Mouse (Mus musculus): Measurements from ENCODE around the gene Gm10717. TPM values are rescaled to one million over a fixed set of nuclear protein-coding genes. Genes with fewer than 3 reads are reported as not detected.
"Not testable (repeated sequence)": the region's sequence is repeated elsewhere in the genome, so short reads cannot be mapped to it uniquely, and the experiment has no call there.

Gm10717 gene
- total RNA-seq (2021) = 1 to 10 TPM in 1 of 2 experiments, under 1 TPM in 1; 0.57 to 1.8 TPM
- long read RNA-seq, experiment 1 = 0 reads
- long read RNA-seq, experiment 2 = 0 reads

DNA sequence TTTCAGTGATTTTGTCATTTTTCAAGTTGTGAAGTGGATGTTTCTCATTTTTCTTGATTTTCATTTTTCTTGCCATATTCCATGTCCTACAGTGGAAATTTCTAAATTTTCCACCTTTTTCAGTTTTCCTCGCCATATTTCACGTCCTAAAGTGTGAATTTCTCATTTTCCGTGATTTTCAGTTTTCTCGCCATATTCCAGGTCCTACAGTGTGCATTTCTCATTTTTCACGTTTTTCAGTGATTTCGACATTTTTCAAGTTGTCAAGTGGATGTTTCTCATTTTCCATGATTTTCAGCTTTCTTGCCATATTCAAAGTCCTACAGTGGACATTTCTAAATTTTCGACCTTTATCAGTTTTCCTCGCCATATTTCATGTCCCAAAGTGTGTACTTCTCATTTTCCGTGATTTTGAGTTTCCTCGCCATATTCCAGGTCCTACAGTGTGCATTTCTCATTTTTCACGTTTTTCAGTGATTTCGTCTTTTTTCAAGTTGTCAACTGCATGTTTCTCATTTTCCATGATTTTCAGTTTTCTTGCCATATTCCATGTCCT is at the start of gene Gm10717:
Gene Gm10717 (plus strand): TSS at position 506 of the 556 bp plus-strand sequence.
- DNase-seq = not testable (repeated sequence)

DNA sequence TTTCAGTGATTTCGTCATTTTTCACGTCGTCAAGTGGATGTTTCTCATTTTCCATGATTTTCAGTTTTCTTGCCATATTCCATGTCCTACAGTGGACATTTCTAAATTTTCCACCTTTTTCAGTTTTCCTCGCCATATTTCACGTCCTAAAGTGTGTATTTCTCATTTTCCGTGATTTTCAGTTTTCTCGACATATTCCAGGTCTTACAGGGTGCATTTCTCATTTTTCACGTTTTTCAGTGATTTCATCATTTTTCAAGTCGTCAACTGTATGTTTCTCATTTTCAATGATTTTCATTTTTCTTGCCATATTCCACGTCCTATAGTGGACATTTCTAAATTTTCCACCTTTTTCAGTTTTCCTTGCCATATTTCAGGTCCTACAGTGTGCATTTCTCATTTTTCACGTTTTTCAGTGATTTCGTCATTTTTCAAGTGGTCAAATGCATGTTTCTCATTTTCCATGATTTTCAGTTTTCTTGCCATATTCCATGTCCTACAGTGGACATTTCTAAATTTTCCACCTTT is 24.7 kb upstream of the Gm10717 start, which contains the start of gene Gm10722:
Gene Gm10722 (plus strand): TSS at position 478 of the 528 bp plus-strand sequence.
- not testable (repeated sequence) for DNase-seq

DNA sequence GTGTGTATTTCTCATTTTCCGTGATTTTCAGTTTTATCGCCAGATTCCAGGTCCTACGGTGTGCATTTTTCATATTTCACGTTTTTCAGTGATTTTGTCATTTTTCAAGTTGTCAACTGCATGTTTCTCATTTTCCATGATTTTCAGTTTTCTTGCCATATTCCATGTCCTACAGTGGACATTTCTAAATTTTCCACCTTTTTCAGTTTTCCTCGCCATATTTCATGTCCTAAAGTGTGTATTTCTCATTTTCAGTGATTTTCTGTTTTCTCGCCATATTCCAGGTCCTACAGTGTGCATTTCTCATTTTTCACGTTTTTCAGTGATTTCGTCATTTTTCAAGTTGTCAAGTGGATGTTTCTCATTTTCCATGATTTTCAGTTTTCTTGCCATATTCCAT is 24.2 kb upstream of the Gm10717 start:
- not testable (repeated sequence) for DNase-seq

- peak; percentile 100 for DNase-seq
Measured at GRCm38 (mm10) chr9:3001948-3002659, 23.1 kb upstream of the Gm10717 start.

GRCm38 (mm10) chr9:3002794-3003396 is 22.3 kb upstream of the Gm10717 start, which contains the start of gene Gm11168:
Gene Gm11168, plus strand, starts transcription at chr9:3003346.
- DNase-seq = peak; percentile 12

- DNase-seq = not testable (repeated sequence)
Measured at GRCm38 (mm10) chr9:3006179-3006578, 19.0 kb upstream of the Gm10717 start.

GRCm38 (mm10) chr9:3006636-3007035 is 18.6 kb upstream of the Gm10717 start:
- not testable (repeated sequence) for DNase-seq

DNA sequence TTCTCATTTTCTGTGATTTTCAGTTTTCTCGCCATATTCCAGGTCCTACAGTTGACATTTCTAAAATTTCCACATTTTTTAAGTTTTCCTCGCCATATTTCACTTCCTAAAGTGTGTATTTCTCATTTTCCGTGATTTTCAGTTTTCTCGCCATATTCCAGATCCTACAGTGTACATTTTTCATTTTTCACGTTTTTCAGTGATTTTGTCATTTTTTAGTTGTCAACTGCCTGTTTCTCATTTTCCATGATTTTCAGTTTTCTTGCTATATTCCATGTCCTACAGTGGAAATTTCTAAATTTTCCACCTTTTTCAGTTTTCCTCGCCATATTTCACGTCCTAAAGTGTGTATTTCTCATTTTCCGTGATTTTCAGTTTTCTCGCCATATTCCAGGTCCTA is 17.9 kb upstream of the Gm10717 start:
- DNase-seq = not testable (repeated sequence)

- not testable (repeated sequence) for DNase-seq
Measured at GRCm38 (mm10) chr9:3009331-3009730, 15.9 kb upstream of the Gm10717 start.

DNA sequence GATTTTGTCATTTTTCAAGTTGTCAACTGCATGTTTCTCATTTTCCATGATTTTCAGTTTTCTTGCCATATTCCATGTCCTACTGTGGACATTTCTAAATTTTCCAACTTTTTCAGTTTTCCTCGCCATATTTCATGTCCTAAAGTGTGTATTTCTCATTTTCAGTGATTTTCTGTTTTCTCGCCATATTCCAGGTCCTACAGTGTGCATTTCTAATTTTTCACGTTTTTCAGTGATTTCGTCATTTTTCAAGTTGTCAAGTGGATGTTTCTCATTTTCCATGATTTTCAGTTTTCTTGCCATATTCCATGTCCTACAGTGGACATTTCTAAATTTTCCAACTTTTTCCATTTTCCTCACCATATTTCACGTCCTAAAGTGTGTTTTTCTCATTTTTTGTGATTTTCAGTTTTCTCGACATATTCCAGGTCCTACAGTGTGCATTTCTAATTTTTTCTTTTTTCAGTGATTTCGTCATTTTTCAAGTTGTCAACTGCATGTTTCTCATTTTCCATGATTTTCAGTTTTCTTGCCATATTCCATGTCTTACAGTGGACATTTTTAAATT is 13.1 kb upstream of the Gm10717 start:
- DNase-seq = not testable (repeated sequence)

DNA sequence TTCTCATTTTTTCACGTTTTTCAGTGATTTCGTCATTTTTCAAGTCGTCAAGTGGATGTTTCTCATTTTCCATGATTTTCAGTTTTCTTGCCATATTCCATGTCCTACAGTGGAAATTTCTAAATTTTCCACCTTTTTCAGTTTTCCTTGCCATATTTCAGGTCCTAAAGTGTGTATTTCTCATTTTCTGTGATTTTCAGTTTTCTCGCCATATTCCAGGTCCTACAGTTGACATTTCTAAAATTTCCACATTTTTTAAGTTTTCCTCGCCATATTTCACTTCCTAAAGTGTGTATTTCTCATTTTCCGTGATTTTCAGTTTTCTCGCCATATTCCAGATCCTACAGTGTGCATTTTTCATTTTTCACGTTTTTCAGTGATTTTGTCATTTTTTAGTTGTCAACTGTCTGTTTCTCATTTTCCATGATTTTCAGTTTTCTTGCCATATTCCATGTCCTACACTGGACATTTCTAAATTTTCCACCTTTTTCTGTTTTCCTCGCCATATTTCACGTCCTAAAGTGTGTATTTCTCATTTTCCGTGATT is 12.4 kb upstream of the Gm10717 start, which contains the start of gene Gm10721:
Gene Gm10721 (plus strand): TSS at position 408 of the 547 bp plus-strand sequence.
- not testable (repeated sequence) for DNase-seq

DNA sequence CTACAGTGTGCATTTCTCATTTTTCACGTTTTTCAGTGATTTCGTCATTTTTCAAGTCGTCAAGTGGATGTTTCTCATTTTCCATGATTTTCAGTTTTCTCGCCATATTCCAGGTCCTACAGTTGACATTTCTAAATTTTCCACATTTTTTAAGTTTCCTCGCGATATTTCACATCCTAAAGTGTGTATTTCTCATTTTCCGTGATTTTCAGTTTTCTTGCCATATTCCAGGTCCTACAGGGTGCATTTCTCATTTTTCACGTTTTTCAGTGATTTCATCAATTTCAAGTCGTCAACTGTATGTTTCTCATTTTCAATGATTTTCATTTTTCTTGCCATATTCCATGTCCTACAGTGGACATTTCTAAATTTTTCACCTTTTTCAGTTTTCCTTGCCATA is 9.9 kb upstream of the Gm10717 start, which contains the start of gene Gm10720:
Gene Gm10720 (plus strand): TSS at position 301 of the 400 bp plus-strand sequence.
- not testable (repeated sequence) for DNase-seq

DNA sequence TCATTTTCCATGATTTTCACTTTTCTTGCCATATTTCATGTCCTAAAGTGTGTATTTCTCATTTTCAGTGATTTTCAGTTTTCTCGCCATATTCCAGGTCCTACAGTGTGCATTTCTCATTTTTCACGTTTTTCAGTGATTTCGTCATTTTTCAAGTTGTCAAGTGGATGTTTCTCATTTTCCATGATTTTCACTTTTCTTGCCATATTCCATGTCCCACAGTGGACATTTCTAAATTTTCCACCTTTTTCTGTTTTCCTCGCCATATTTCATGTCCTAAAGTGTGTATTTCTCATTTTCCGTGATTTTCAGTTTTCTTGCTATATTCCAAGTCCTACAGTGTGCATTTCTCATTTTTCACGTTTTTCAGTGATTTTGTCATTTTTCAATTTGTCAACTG is 9.3 kb upstream of the Gm10717 start:
- DNase-seq = peak; percentile 7

DNA sequence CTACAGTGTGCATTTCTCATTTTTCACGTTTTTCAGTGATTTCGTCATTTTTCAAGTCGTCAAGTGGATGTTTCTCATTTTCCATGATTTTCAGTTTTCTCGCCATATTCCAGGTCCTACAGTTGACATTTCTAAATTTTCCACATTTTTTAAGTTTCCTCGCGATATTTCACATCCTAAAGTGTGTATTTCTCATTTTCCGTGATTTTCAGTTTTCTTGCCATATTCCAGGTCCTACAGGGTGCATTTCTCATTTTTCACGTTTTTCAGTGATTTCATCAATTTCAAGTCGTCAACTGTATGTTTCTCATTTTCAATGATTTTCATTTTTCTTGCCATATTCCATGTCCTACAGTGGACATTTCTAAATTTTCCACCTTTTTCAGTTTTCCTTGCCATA is 8.1 kb upstream of the Gm10717 start, which contains the start of gene Gm10719:
Gene Gm10719 (plus strand): TSS at position 301 of the 400 bp plus-strand sequence.
- not testable (repeated sequence) for DNase-seq

DNA sequence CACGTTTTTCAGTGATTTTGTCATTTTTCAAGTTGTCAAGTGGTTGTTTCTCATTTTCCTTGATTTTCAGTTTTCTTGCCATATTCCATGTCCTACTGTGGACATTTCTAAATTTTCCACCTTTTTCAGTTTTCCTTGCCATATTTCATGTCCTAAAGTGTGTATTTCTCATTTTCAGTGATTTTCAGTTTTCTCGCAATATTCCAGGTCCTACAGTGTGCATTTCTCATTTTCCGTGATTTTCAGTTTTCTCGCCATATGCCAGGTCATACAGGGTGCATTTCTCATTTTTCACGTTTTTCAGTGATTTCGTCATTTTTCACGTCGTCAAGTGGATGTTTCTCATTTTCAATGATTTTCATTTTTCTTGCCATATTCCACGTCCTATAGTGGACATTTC is 6.3 kb upstream of the Gm10717 start:
- DNase-seq = peak; percentile 100

DNA sequence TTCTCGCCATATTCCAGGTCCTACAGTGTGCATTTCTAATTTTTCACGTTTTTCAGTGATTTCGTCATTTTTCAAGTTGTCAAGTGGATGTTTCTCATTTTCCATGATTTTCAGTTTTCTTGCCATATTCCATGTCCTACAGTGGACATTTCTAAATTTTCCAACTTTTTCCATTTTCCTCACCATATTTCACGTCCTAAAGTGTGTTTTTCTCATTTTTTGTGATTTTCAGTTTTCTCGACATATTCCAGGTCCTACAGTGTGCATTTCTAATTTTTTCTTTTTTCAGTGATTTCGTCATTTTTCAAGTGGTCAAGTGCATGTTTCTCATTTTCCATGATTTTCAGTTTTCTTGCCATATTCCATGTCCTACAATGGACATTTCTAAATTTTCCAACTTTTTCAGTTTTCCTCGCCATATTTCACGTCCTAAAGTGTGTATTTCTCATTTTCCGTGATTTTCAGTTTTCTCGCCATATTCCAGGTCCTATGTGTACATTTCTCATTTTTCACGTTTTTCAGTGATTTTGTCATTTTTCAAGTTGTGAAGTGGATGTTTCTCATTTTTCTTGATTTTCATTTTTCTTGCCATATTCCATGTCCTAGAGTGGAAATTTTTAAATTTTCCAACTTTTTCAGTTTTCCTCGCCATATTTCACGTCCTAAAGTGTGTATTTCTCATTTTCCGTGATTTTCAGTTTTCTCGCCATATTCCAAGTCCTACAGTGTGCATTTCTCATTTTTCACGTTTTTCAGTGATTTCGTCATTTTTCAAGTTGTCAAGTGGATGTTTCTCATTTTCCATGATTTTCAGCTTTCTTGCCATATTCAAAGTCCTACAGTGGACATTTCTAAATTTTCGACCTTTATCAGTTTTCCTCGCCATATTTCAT is 5.1 kb upstream of the Gm10717 start:
- peak; percentile 85 for DNase-seq

- not testable (repeated sequence) for DNase-seq
Measured at GRCm38 (mm10) chr9:3022316-3023008, 2.8 kb upstream of the Gm10717 start.

DNA sequence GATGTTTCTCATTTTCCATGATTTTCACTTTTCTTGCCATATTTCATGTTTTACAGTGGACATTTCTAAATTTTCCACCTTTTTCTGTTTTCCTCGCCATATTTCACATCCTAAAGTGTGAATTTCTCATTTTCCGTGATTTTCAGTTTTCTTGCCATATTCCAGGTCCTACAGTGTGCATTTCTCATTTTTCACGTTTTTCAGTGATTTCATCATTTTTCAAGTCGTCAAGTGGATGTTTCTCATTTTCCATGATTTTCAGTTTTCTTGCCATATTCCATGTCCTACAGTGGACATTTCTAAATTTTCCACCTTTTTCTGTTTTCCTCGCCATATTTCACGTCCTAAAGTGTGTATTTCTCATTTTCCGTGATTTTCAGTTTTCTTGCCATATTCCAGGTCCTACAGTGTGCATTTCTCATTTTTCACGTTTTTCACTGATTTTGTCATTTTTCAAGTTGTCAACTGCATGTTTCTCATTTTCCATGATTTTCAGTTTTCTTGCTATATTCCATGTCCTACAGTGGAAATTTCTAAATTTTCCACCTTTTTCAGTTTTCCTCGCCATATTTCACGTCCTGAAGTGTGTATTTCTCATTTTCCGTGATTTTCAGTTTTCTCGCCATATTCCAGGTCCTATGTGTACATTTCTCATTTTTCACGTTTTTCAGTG is 1.8 kb upstream of the Gm10717 start, which contains the start of gene Gm10718:
Gene Gm10718 (plus strand): TSS at position 236 of the 673 bp plus-strand sequence.
- peak; percentile 10 for DNase-seq

DNA sequence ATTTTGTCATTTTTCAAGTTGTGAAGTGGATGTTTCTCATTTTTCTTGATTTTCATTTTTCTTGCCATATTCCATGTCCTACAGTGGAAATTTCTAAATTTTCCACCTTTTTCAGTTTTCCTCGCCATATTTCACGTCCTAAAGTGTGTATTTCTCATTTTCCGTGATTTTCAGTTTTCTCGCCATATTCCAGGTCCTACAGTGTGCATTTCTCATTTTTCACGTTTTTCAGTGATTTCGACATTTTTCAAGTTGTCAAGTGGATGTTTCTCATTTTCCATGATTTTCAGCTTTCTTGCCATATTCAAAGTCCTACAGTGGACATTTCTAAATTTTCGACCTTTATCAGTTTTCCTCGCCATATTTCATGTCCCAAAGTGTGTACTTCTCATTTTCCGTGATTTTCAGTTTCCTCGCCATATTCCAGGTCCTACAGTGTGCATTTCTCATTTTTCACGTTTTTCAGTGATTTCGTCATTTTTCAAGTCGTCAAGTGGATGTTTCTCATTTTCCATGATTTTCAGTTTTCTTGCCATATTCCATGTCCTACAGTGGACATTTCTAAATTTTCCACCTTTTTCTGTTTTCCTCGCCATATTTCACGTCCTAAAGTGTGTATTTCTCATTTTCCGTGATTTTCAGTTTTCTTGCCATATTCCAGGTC is 1.1 kb upstream of the Gm10717 start:
- not testable (repeated sequence) for DNase-seq
